Mouse (Mus musculus) hindbrain, embryonic 12.5 days (tissue): ENCODE measurements around the gene Dars. TPM values are rescaled to one million over a fixed set of nuclear protein-coding genes. Genes with fewer than 3 reads are reported as not detected.
A peak's percentile ranks its signal among the peaks of the same experiment; 100 is the strongest.

ENCODE experiments used
- ATAC-seq: fragments of 200-750 bp; cut with Nextera tagmentation; 2 replicates; pipeline ENCODE4 v1.8.0; 2017; ENCODE audit warnings: moderate TSS enrichment; ENCODE audit not compliant: low FRiP score
- H3K27ac ChIP-seq: fragments of 300-500 bp; sonication (generic); 2 replicates; pipeline ENCODE4 v1.5.1; 2016; ENCODE audit warnings: mild to moderate bottlenecking
- H3K27me3 ChIP-seq: fragments of 300-500 bp; sonication (generic); 2 replicates; pipeline ENCODE4 v1.6.1; 2016; ENCODE audit warnings: mild to moderate bottlenecking
- H3K36me3 ChIP-seq: fragments of 300-500 bp; sonication (generic); 2 replicates; pipeline ENCODE4 v1.6.1; 2016; ENCODE audit warnings: mild to moderate bottlenecking
- H3K4me1 ChIP-seq: fragments of 300-500 bp; sonication (generic); 2 replicates; pipeline ENCODE4 v1.6.1; 2016
- H3K4me2 ChIP-seq: fragments of 300-500 bp; sonication (generic); replicated peaks from 2 replicates; pipeline ENCODE4 v1.6.1; 2016; ENCODE audit warnings: mild to moderate bottlenecking
- H3K4me3 ChIP-seq: fragments of 300-500 bp; sonication (generic); 2 replicates; pipeline ENCODE4 v1.5.1; 2016; ENCODE audit warnings: mild to moderate bottlenecking
- H3K9ac ChIP-seq: fragments of 300-500 bp; sonication (generic); 2 replicates; pipeline ENCODE4 v1.6.1; 2016; ENCODE audit warnings: mild to moderate bottlenecking, moderate library complexity
- H3K9me3 ChIP-seq: fragments of 300-500 bp; sonication (generic); replicated peaks from 2 replicates; pipeline ENCODE4 v1.6.1; 2016; ENCODE audit warnings: mild to moderate bottlenecking
- WGBS: fragments of 180-500 bp; shearing (Covaris S2); methylation state at CpG from one replicate; pipeline ENCODE4 v1.1.7; 2016; 5-methylcytosine and 5-hydroxymethylcytosine counted together
- polyA plus RNA-seq: library from polyadenylated mRNA; unstranded; fragments of >200 nt; fragmentation: Nextera tagmentation; extraction: Ambion mirVana; gene quantifications from 2 replicates; pipeline ENCODE4 v1.2.1, GENCODE M21; 2016

Dars gene
- polyA plus RNA-seq, result 184 and 188 TPM in 2 replicates

- ATAC-seq, result peak; percentile 92
- under 1% methylated on average over 66 of the region's 68 CpGs for WGBS
- H3K4me2 ChIP-seq, result peak within 1 kb of the TSS; percentile 71
- no peaks in the 10 kb centered on the region for H3K27me3 ChIP-seq
- peak within 1 kb of the TSS; percentile 85 for H3K4me3 ChIP-seq
- H3K9ac ChIP-seq, result peak within 1 kb of the TSS; percentile 96
- peak within 1 kb of the TSS; percentile 94 for H3K27ac ChIP-seq
- 0 out of 2 replicates have a peak, but pooled peaks cover 2% of the 10 kb centered on the region for H3K4me1 ChIP-seq
- H3K36me3 ChIP-seq, result peaks cover 15% of the 10 kb centered on the region; the same call in 1 of the 2 replicates
- no peaks in the 10 kb centered on the region for H3K9me3 ChIP-seq
These were observed at the start of gene Dars for GRCm38 (mm10) chr1:128416584-128417532. Dars (minus strand) TSS chr1:128417368.

GRCm38 (mm10) chr1:128466828-128467227, 49.7 kb upstream of the Dars start:
- Histone ChIP-seq H3K4me2 (no peak overlapping the region), H3K4me1 (peaks cover 6% of the 10 kb centered on the region; the same call in 1 of the 2 replicates), H3K9me3 (no peaks in the 10 kb centered on the region), H3K36me3 (no peaks in the 10 kb centered on the region), H3K27me3 (no peaks in the 10 kb centered on the region), H3K4me3 (no peak overlapping the region), H3K27ac (no peak overlapping the region), H3K9ac (no peak overlapping the region)
- 68% methylated on average over 1 of the region's 1 CpGs for WGBS
- ATAC-seq, result no peak

- H3K4me2 ChIP-seq, result no peak overlapping the region
- H3K4me3 ChIP-seq, result no peak overlapping the region
- no peak overlapping the region for H3K27ac ChIP-seq
- no peaks in the 10 kb centered on the region for H3K27me3 ChIP-seq
- no peaks in the 10 kb centered on the region for H3K9me3 ChIP-seq
- H3K9ac ChIP-seq, result no peak overlapping the region
- 0 out of 2 replicates have a peak, but pooled peaks cover 3% of the 10 kb centered on the region for H3K4me1 ChIP-seq
- no peak for ATAC-seq
- no peaks in the 10 kb centered on the region for H3K36me3 ChIP-seq
- 92% methylated on average over 5 of the region's 5 CpGs for WGBS
These were observed 46.3 kb upstream of the Dars start for GRCm38 (mm10) chr1:128463478-128463877.

- Histone ChIP-seq H3K36me3 (no peaks in the 10 kb centered on the region), H3K4me1 (peaks cover 5% of the 10 kb centered on the region), H3K4me2 (no peak overlapping the region), H3K27me3 (no peaks in the 10 kb centered on the region), H3K9ac (no peak overlapping the region), H3K4me3 (no peak overlapping the region), H3K9me3 (no peaks in the 10 kb centered on the region), H3K27ac (no peak overlapping the region)
- 72% methylated on average over 3 of the region's 3 CpGs for WGBS
- no peak for ATAC-seq
These were observed 45.2 kb upstream of the Dars start for GRCm38 (mm10) chr1:128462389-128462788.

GRCm38 (mm10) chr1:128460780-128461179, 43.6 kb upstream of the Dars start:
- Histone ChIP-seq H3K4me1 (peaks cover 12% of the 10 kb centered on the region), H3K36me3 (no peaks in the 10 kb centered on the region), H3K4me3 (no peak overlapping the region), H3K4me2 (no peak overlapping the region), H3K27me3 (no peaks in the 10 kb centered on the region), H3K9me3 (no peaks in the 10 kb centered on the region), H3K27ac (no peak overlapping the region), H3K9ac (no peak overlapping the region)
- 88% methylated on average over 6 of the region's 6 CpGs for WGBS
- no peak for ATAC-seq

GRCm38 (mm10) chr1:128459439-128459838, 42.3 kb upstream of the Dars start:
- Histone ChIP-seq H3K27me3 (no peaks in the 10 kb centered on the region), H3K9ac (no peak overlapping the region), H3K4me1 (peaks cover 12% of the 10 kb centered on the region), H3K27ac (no peak overlapping the region), H3K4me2 (no peak overlapping the region), H3K4me3 (no peak overlapping the region), H3K36me3 (no peaks in the 10 kb centered on the region), H3K9me3 (no peaks in the 10 kb centered on the region)
- ATAC-seq, result no peak
- WGBS, result 33% methylated on average over 1 of the region's 1 CpGs

- Histone ChIP-seq H3K27ac (no peak overlapping the region), H3K36me3 (no peaks in the 10 kb centered on the region), H3K4me1 (peaks cover 12% of the 10 kb centered on the region), H3K27me3 (no peaks in the 10 kb centered on the region), H3K9me3 (no peaks in the 10 kb centered on the region), H3K9ac (no peak overlapping the region), H3K4me2 (no peak overlapping the region), H3K4me3 (no peak overlapping the region)
- ATAC-seq, result no peak
- 78% methylated on average over 3 of the region's 3 CpGs for WGBS
These were observed 41.8 kb upstream of the Dars start for GRCm38 (mm10) chr1:128459011-128459410.

- ATAC-seq, result peak; percentile 55
These were observed 39.8 kb upstream of the Dars start for GRCm38 (mm10) chr1:128456844-128457445.

GRCm38 (mm10) chr1:128456271-128456670, 39.1 kb upstream of the Dars start:
- ATAC-seq, result no peak
- Histone ChIP-seq H3K27me3 (no peaks in the 10 kb centered on the region), H3K36me3 (no peaks in the 10 kb centered on the region), H3K4me3 (no peak overlapping the region), H3K9me3 (no peaks in the 10 kb centered on the region), H3K9ac (no peak overlapping the region), H3K27ac (no peak overlapping the region), H3K4me2 (no peak overlapping the region), H3K4me1 (peaks cover 12% of the 10 kb centered on the region)
- 93% methylated on average over 10 of the region's 10 CpGs for WGBS

More at GRCm38 (mm10) chr1:128456844-128457445, 39.8 kb upstream of the Dars start:
- peak overlapping the region; percentile 23; the same call in 1 of the 2 replicates for H3K27ac ChIP-seq
- peak overlapping the region; percentile 32; the same call in 1 of the 2 replicates for H3K9ac ChIP-seq
- H3K4me3 ChIP-seq, result no peak overlapping the region
- peaks cover 12% of the 10 kb centered on the region for H3K4me1 ChIP-seq
- WGBS, result 34% methylated on average over 18 of the region's 18 CpGs
- no peaks in the 10 kb centered on the region for H3K36me3 ChIP-seq
- H3K4me2 ChIP-seq, result peak overlapping the region; percentile 37
- H3K27me3 ChIP-seq, result no peaks in the 10 kb centered on the region
- no peaks in the 10 kb centered on the region for H3K9me3 ChIP-seq

GRCm38 (mm10) chr1:128452210-128452609, 35.0 kb upstream of the Dars start:
- no peak overlapping the region for H3K4me2 ChIP-seq
- no peak overlapping the region for H3K4me3 ChIP-seq
- WGBS, result 78% methylated on average over 3 of the region's 3 CpGs
- no peak overlapping the region for H3K9ac ChIP-seq
- no peaks in the 10 kb centered on the region for H3K36me3 ChIP-seq
- peaks cover 5% of the 10 kb centered on the region for H3K4me1 ChIP-seq
- no peak overlapping the region for H3K27ac ChIP-seq
- no peaks in the 10 kb centered on the region for H3K27me3 ChIP-seq
- no peaks in the 10 kb centered on the region for H3K9me3 ChIP-seq
- no peak for ATAC-seq

GRCm38 (mm10) chr1:128451183-128451582, 34.0 kb upstream of the Dars start:
- WGBS, result 75% methylated on average over 4 of the region's 4 CpGs
- H3K4me3 ChIP-seq, result no peak overlapping the region
- no peak overlapping the region for H3K4me2 ChIP-seq
- no peak overlapping the region for H3K27ac ChIP-seq
- H3K4me1 ChIP-seq, result no peaks in the 10 kb centered on the region
- H3K36me3 ChIP-seq, result no peaks in the 10 kb centered on the region
- peak; percentile 63 for ATAC-seq
- no peak overlapping the region for H3K9ac ChIP-seq
- no peaks in the 10 kb centered on the region for H3K27me3 ChIP-seq
- H3K9me3 ChIP-seq, result no peaks in the 10 kb centered on the region

- Histone ChIP-seq H3K4me1 (0 out of 2 replicates have a peak, but pooled peaks cover 4% of the 10 kb centered on the region), H3K27ac (no peak overlapping the region), H3K4me3 (no peak overlapping the region), H3K9me3 (no peaks in the 10 kb centered on the region), H3K9ac (no peak overlapping the region), H3K27me3 (no peaks in the 10 kb centered on the region), H3K4me2 (no peak overlapping the region), H3K36me3 (no peaks in the 10 kb centered on the region)
- ATAC-seq, result no peak
- WGBS, result 90% methylated on average over 7 of the region's 7 CpGs
These were observed 30.2 kb upstream of the Dars start for GRCm38 (mm10) chr1:128447206-128447902.
